Mouse (Mus musculus) lung, embryonic 14.5 days (tissue): Measurements from ENCODE around the gene Boc. TPM values are rescaled to one million over a fixed set of nuclear protein-coding genes. Genes with fewer than 3 reads are reported as not detected.
A peak's percentile ranks its signal among the peaks of the same experiment; 100 is the strongest.

Source experiments
- ATAC-seq: fragments of 200-750 bp; cut with Nextera tagmentation; 2 replicates; pipeline ENCODE4 v1.8.0; 2017; ENCODE audit warnings: mild to moderate bottlenecking, moderate TSS enrichment, moderate library complexity; ENCODE audit not compliant: insufficient read depth
- DNase-seq: peaks from one replicate; pipeline ENCODE4 v3.0.0-alpha.2; 2015
- H3K27ac ChIP-seq: fragments of 300-500 bp; sonication (generic); 2 replicates; pipeline ENCODE4 v1.5.1; 2014; ENCODE audit warnings: low read depth, mild to moderate bottlenecking, moderate library complexity
- H3K27me3 ChIP-seq: fragments of 300-500 bp; sonication (generic); 2 replicates; pipeline ENCODE4 v1.6.1; 2014; ENCODE audit warnings: low read length, control low read depth; ENCODE audit not compliant: insufficient read depth
- H3K36me3 ChIP-seq: fragments of 300-500 bp; sonication (generic); 2 replicates; pipeline ENCODE4 v1.6.1; 2014; ENCODE audit warnings: control low read depth; ENCODE audit not compliant: insufficient read depth
- H3K4me1 ChIP-seq: fragments of 300-500 bp; sonication (generic); 2 replicates; pipeline ENCODE4 v1.6.1; 2014; ENCODE audit warnings: antibody characterized with exemption, control low read depth; ENCODE audit not compliant: insufficient read depth
- H3K4me2 ChIP-seq: fragments of 300-500 bp; sonication (generic); 2 replicates; pipeline ENCODE4 v1.6.1; 2014; ENCODE audit warnings: mild to moderate bottlenecking
- H3K4me3 ChIP-seq: fragments of 300-500 bp; sonication (generic); 2 replicates; pipeline ENCODE4 v1.5.1; 2014; ENCODE audit warnings: low read depth, low read length
- H3K9ac ChIP-seq: fragments of 300-500 bp; sonication (generic); 2 replicates; pipeline ENCODE4 v1.6.1; 2014
- H3K9me3 ChIP-seq: fragments of 300-500 bp; sonication (generic); 2 replicates; pipeline ENCODE4 v1.6.1; 2016; ENCODE audit warnings: low read depth, low read length, control low read depth
- CTCF ChIP-seq: IDR thresholded peaks from 2 replicates; pipeline ENCODE4 v1.5.1; 2016; ENCODE audit warnings: antibody characterized with exemption, low read depth
- WGBS: fragments of 180-500 bp; shearing (Covaris S2); extraction: QIAGEN DNeasy Blood & Tissue Kit; methylation state at CpG from one replicate; pipeline ENCODE4 v1.1.7; 2014; 5-methylcytosine and 5-hydroxymethylcytosine counted together
- polyA plus RNA-seq: library from polyadenylated mRNA; unstranded; fragments of >200 nt; fragmentation: Nextera tagmentation; extraction: Ambion mirVana; gene quantifications from 2 replicates; pipeline ENCODE4 v1.2.1, GENCODE M21; 2014

Gene Boc
- polyA plus RNA-seq = 36.4 and 38.8 TPM in 2 replicates

DNA sequence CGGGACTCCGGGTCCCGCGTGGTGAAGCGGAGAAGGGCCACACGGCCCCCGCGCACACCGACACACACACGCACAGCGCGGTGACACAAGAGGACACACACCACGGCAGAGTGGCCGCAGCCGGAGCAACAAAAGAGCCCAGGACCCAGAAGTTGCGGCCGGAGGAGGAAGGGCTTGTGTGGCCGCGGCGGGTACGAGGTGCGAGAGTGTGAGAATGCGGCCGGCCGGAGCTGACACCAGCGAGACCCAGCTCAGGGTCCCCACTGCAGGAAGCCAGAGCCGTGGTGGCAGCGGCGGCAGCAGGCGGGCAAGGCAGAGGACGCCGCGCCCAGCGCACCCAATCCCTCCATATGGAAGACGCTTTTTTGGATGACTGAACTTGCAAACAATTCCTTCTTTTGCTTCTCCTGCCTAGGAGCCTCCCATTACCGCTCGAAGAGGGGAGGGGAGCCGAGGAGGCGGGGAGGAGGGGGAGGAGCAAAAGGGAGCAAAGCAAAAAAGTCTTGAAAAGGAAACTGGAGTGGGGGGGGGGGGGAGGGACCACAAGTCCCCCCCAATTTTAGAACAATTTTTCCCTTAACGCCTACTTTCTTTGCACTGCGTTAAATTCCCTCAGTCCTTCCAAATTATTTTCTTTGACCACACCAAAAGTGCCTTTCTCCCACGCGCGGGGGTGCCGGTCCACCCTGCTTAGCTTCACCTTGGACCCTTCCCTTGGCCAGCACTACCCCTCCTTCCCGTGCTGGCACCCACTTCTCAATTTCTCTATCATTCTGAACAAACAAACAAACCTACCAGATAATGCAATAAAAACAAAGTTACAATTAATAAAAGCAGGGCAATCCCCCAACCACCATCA is at the start of gene Boc:
Gene Boc, minus strand, starts transcription at position 427 of the 859 bp plus-strand sequence.
- H3K9me3 ChIP-seq = no peaks in the 10 kb centered on the region
- peak; percentile 74 for ATAC-seq
- H3K4me2 ChIP-seq = peak within 1 kb of the TSS; percentile 64
- H3K36me3 ChIP-seq = no peaks in the 10 kb centered on the region
- H3K4me3 ChIP-seq = peak within 1 kb of the TSS; percentile 88
- peak within 1 kb of the TSS; percentile 93 for H3K27ac ChIP-seq
- peaks cover 8% of the 10 kb centered on the region for H3K4me1 ChIP-seq
- peak; percentile 87 for DNase-seq
- H3K9ac ChIP-seq = peak within 1 kb of the TSS; percentile 97
- TF ChIP-seq CTCF = no peak
- WGBS = under 1% methylated on average over 44 of the region's 46 CpGs
- H3K27me3 ChIP-seq = no peaks in the 10 kb centered on the region

- H3K4me2 ChIP-seq = no peak overlapping the region
- H3K27me3 ChIP-seq = no peaks in the 10 kb centered on the region
- no peaks in the 10 kb centered on the region for H3K36me3 ChIP-seq
- no peak for TF ChIP-seq CTCF
- no peak overlapping the region for H3K9ac ChIP-seq
- H3K9me3 ChIP-seq = no peaks in the 10 kb centered on the region
- DNase-seq (no peak), ATAC-seq (no peak)
- no peak overlapping the region for H3K27ac ChIP-seq
- 88% methylated on average over 1 of the region's 1 CpGs for WGBS
- no peak overlapping the region for H3K4me3 ChIP-seq
- H3K4me1 ChIP-seq = peaks cover 10% of the 10 kb centered on the region; the same call in 1 of the 2 replicates
These were observed 47.9 kb upstream of the Boc start for GRCm38 (mm10) chr16:44606643-44607042.

DNA sequence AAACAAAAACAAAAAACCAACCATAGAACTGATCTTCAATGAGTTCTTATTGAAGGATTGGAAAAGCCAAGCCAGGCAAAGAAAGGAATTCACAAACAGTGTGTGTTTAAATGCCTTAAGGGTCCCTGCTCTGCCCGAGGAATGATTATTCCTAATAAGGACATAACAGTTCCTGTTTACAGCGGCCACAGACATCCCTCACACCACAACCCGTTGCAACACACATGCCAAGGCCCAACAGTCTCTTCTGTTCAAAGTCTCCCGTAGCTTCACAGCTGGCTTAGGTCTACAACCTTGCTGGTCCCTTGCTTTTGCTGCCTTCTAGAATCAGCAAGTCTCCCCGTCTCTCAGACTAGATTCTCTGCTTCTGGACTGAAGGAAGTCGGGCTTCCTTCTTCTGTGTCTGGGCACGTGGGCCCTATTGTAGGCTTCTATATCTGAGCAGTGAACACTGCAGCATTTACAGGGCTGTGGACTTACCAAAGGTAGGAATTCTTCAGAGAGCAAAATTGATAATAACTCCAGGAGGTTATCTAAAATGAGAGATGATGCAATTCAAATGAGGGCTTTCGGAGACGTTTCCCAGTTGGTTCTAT is 45.4 kb upstream of the Boc start:
- ATAC-seq = peak; percentile 82
- H3K4me2 ChIP-seq = no peak overlapping the region
- peak; percentile 74 for DNase-seq
- no peaks in the 10 kb centered on the region for H3K9me3 ChIP-seq
- WGBS = 40% methylated on average over 9 of the region's 9 CpGs
- no peak overlapping the region for H3K4me3 ChIP-seq
- H3K27me3 ChIP-seq = no peaks in the 10 kb centered on the region
- 0 out of 2 replicates have a peak overlapping the region, but pooled peaks have one; percentile 17 for H3K9ac ChIP-seq
- H3K36me3 ChIP-seq = no peaks in the 10 kb centered on the region
- peak overlapping the region; percentile 59 for H3K27ac ChIP-seq
- no peak for TF ChIP-seq CTCF
- H3K4me1 ChIP-seq = peaks cover 10% of the 10 kb centered on the region; the same call in 1 of the 2 replicates

GRCm38 (mm10) chr16:44601999-44602794 is 43.5 kb upstream of the Boc start:
- TF ChIP-seq CTCF = no peak
- Histone ChIP-seq H3K4me2 (no peak overlapping the region), H3K4me1 (peaks cover 10% of the 10 kb centered on the region; the same call in 1 of the 2 replicates), H3K4me3 (no peak overlapping the region), H3K9me3 (no peaks in the 10 kb centered on the region), H3K27me3 (no peaks in the 10 kb centered on the region), H3K27ac (no peak overlapping the region), H3K36me3 (no peaks in the 10 kb centered on the region), H3K9ac (no peak overlapping the region)
- ATAC-seq = no peak
- DNase-seq = no peak
- WGBS = 35% methylated on average over 8 of the region's 8 CpGs

- no peak overlapping the region for H3K4me3 ChIP-seq
- H3K27ac ChIP-seq = no peak overlapping the region
- no peak overlapping the region for H3K4me2 ChIP-seq
These were observed 42.5 kb upstream of the Boc start for GRCm38 (mm10) chr16:44601182-44601581.

GRCm38 (mm10) chr16:44597106-44597806 is 38.6 kb upstream of the Boc start:
- Histone ChIP-seq H3K4me2 (no peak overlapping the region), H3K9me3 (no peaks in the 10 kb centered on the region), H3K27ac (no peak overlapping the region), H3K4me3 (no peak overlapping the region), H3K9ac (no peak overlapping the region), H3K4me1 (0 out of 2 replicates have a peak, but pooled peaks cover 3% of the 10 kb centered on the region), H3K27me3 (no peaks in the 10 kb centered on the region), H3K36me3 (no peaks in the 10 kb centered on the region)
- 57% methylated on average over 2 of the region's 2 CpGs for WGBS
- no peak for TF ChIP-seq CTCF
- DNase-seq (peak; percentile 61), ATAC-seq (no peak)

More at GRCm38 (mm10) chr16:44601182-44601581, 42.5 kb upstream of the Boc start:
- Histone ChIP-seq H3K4me1 (peaks cover 10% of the 10 kb centered on the region; the same call in 1 of the 2 replicates), H3K36me3 (no peaks in the 10 kb centered on the region), H3K9me3 (no peaks in the 10 kb centered on the region), H3K27me3 (no peaks in the 10 kb centered on the region), H3K9ac (no peak overlapping the region)
- DNase-seq (peak; percentile 38), ATAC-seq (0 out of 2 replicates have a peak, but pooled peaks have one; percentile 35)
- no peak for TF ChIP-seq CTCF
- 40% methylated on average over 2 of the region's 2 CpGs for WGBS
